Mouse (Mus musculus) heart, embryonic 16.5 days (tissue): Measurements from ENCODE around the gene Myh6. TPM values are rescaled to one million over a fixed set of nuclear protein-coding genes. Genes with fewer than 3 reads are reported as not detected.

Source experiments
- ATAC-seq: fragments of 200-750 bp; cut with Nextera tagmentation; replicated peaks from 2 replicates; pipeline ENCODE4 v1.8.0; 2017; ENCODE audit warnings: moderate number of reproducible peaks; ENCODE audit not compliant: insufficient read depth, low FRiP score; ENCODE audit errors: extremely low read depth
- H3K27ac ChIP-seq: fragments of 300-500 bp; sonication (generic); 2 replicates; pipeline ENCODE4 v1.5.1; 2014; ENCODE audit warnings: mild to moderate bottlenecking, low read length, control low read depth, moderate library complexity
- H3K27me3 ChIP-seq: fragments of 300-500 bp; sonication (generic); 2 replicates; pipeline ENCODE4 v1.6.1; 2014; ENCODE audit warnings: low read length, mixed read lengths; ENCODE audit not compliant: control insufficient read depth, insufficient read depth
- H3K36me3 ChIP-seq: fragments of 300-500 bp; sonication (generic); 2 replicates; pipeline ENCODE4 v1.6.1; 2014; ENCODE audit not compliant: control insufficient read depth, insufficient read depth
- H3K4me1 ChIP-seq: fragments of 300-500 bp; sonication (generic); 2 replicates; pipeline ENCODE4 v1.6.1; 2014; ENCODE audit warnings: low read length, mixed read lengths; ENCODE audit not compliant: control insufficient read depth, insufficient read depth
- H3K4me2 ChIP-seq: fragments of 300-500 bp; sonication (generic); 2 replicates; pipeline ENCODE4 v1.6.1; 2014; ENCODE audit warnings: low read depth, mild to moderate bottlenecking, control low read depth, low read length
- H3K4me3 ChIP-seq: fragments of 300-500 bp; sonication (generic); 2 replicates; pipeline ENCODE4 v1.5.1; 2014; ENCODE audit warnings: mild to moderate bottlenecking, control low read depth, low read length
- H3K9ac ChIP-seq: fragments of 300-500 bp; sonication (generic); 2 replicates; pipeline ENCODE4 v1.6.1; 2014; ENCODE audit warnings: low read length, control low read depth
- H3K9me3 ChIP-seq: fragments of 300-500 bp; sonication (generic); replicated peaks from 2 replicates; pipeline ENCODE4 v1.6.1; 2016; ENCODE audit warnings: low read length; ENCODE audit not compliant: control insufficient read depth
- WGBS: fragments of 180-500 bp; shearing (Covaris S2); extraction: QIAGEN DNeasy Blood & Tissue Kit; methylation state at CpG from one replicate; pipeline ENCODE4 v1.1.7; 2014; 5-methylcytosine and 5-hydroxymethylcytosine counted together
- polyA plus RNA-seq: library from polyadenylated mRNA; unstranded; fragments of >200 nt; fragmentation: Nextera tagmentation; extraction: Ambion mirVana; gene quantifications from 2 replicates; pipeline ENCODE4 v1.2.1, GENCODE M21; 2015

Myh6 gene
- polyA plus RNA-seq, 1 experiment from 2014 or later, result 2,585 TPM

- no peaks in the 10 kb centered on the region for H3K9me3 ChIP-seq
- H3K27ac ChIP-seq, result peak overlapping the region; percentile 41; the same call in 1 of the 2 replicates
- H3K9ac ChIP-seq, result no peak overlapping the region
- ATAC-seq, result no peak
- peaks cover 3% of the 10 kb centered on the region; the same call in 1 of the 2 replicates for H3K36me3 ChIP-seq
- 17% methylated on average over 6 of the region's 6 CpGs for WGBS
- peak overlapping the region; percentile 17; the same call in 1 of the 2 replicates for H3K4me2 ChIP-seq
- H3K4me3 ChIP-seq, result no peak overlapping the region
- H3K4me1 ChIP-seq, result peaks cover 3% of the 10 kb centered on the region; the same call in 1 of the 2 replicates
- H3K27me3 ChIP-seq, result no peaks in the 10 kb centered on the region
Measured at GRCm38 (mm10) chr14:54936831-54937160, 29.9 kb downstream of the Myh6 start.

GRCm38 (mm10) chr14:54935904-54936830, 30.6 kb downstream of the Myh6 start, which contains the start of gene Cmtm5:
Cmtm5 (plus strand) TSS chr14:54936261.
- Histone ChIP-seq H3K27me3 (no peaks in the 10 kb centered on the region), H3K27ac (peak within 1 kb of the TSS; percentile 41; the same call in 1 of the 2 replicates), H3K4me1 (peaks cover 3% of the 10 kb centered on the region; the same call in 1 of the 2 replicates), H3K9me3 (no peaks in the 10 kb centered on the region), H3K9ac (peak within 1 kb of the TSS; percentile 18; the same call in 1 of the 2 replicates), H3K36me3 (no peaks in the 10 kb centered on the region), H3K4me2 (peak within 1 kb of the TSS; percentile 17; the same call in 1 of the 2 replicates), H3K4me3 (no peak within 1 kb of the TSS)
- WGBS, result 25% methylated on average over 8 of the region's 8 CpGs
- ATAC-seq, result no peak

GRCm38 (mm10) chr14:54932645-54933150, 34.0 kb downstream of the Myh6 start, which contains the start of gene Il25:
Il25 (plus strand) TSS chr14:54932695.
- H3K9ac ChIP-seq, result no peak within 1 kb of the TSS
- 26% methylated on average over 6 of the region's 6 CpGs for WGBS
- ATAC-seq, result no peak
- no peak within 1 kb of the TSS for H3K4me2 ChIP-seq
- no peaks in the 10 kb centered on the region for H3K27me3 ChIP-seq
- H3K36me3 ChIP-seq, result no peaks in the 10 kb centered on the region
- no peaks in the 10 kb centered on the region for H3K9me3 ChIP-seq
- H3K27ac ChIP-seq, result no peak within 1 kb of the TSS
- H3K4me1 ChIP-seq, result peaks cover 3% of the 10 kb centered on the region; the same call in 1 of the 2 replicates
- H3K4me3 ChIP-seq, result no peak within 1 kb of the TSS

GRCm38 (mm10) chr14:54930431-54930830, 36.3 kb downstream of the Myh6 start:
- Histone ChIP-seq H3K27me3 (peaks cover 9% of the 10 kb centered on the region), H3K4me1 (peaks cover 6% of the 10 kb centered on the region; the same call in 1 of the 2 replicates), H3K36me3 (no peaks in the 10 kb centered on the region), H3K4me2 (no peak overlapping the region), H3K27ac (no peak overlapping the region), H3K9me3 (no peaks in the 10 kb centered on the region), H3K4me3 (no peak overlapping the region), H3K9ac (no peak overlapping the region)
- 25% methylated on average over 2 of the region's 2 CpGs for WGBS
- ATAC-seq, result no peak

GRCm38 (mm10) chr14:54929801-54930200, 36.9 kb downstream of the Myh6 start:
- Histone ChIP-seq H3K4me1 (peaks cover 12% of the 10 kb centered on the region), H3K27ac (no peak overlapping the region), H3K27me3 (peaks cover 12% of the 10 kb centered on the region), H3K9me3 (no peaks in the 10 kb centered on the region), H3K4me2 (no peak overlapping the region), H3K36me3 (no peaks in the 10 kb centered on the region), H3K4me3 (no peak overlapping the region), H3K9ac (no peak overlapping the region)
- ATAC-seq, result no peak
- WGBS, result 58% methylated on average over 5 of the region's 5 CpGs

GRCm38 (mm10) chr14:54927296-54927695, 39.4 kb downstream of the Myh6 start:
- Histone ChIP-seq H3K4me3 (peak overlapping the region; percentile 65), H3K27me3 (peaks cover 15% of the 10 kb centered on the region), H3K27ac (peak overlapping the region; percentile 91), H3K9ac (peak overlapping the region; percentile 88), H3K4me1 (peaks cover 21% of the 10 kb centered on the region), H3K4me2 (peak overlapping the region; percentile 97), H3K9me3 (no peaks in the 10 kb centered on the region), H3K36me3 (no peaks in the 10 kb centered on the region)
- ATAC-seq, result no peak
- 42% methylated on average over 7 of the region's 7 CpGs for WGBS

- Histone ChIP-seq H3K36me3 (no peaks in the 10 kb centered on the region), H3K4me1 (peaks cover 21% of the 10 kb centered on the region), H3K9ac (peak overlapping the region; percentile 88), H3K27ac (peak overlapping the region; percentile 91), H3K4me3 (peak overlapping the region; percentile 65), H3K9me3 (no peaks in the 10 kb centered on the region), H3K27me3 (peaks cover 15% of the 10 kb centered on the region), H3K4me2 (peak overlapping the region; percentile 97)
- 1% methylated on average over 51 of the region's 58 CpGs for WGBS
- peak; percentile 63 for ATAC-seq
Measured at GRCm38 (mm10) chr14:54926401-54927158, 40.1 kb downstream of the Myh6 start.

GRCm38 (mm10) chr14:54925349-54926342, 41.1 kb downstream of the Myh6 start, which contains the start of gene Efs:
Efs (minus strand) TSS chr14:54926126.
- peaks cover 21% of the 10 kb centered on the region for H3K4me1 ChIP-seq
- peak within 1 kb of the TSS; percentile 97 for H3K4me2 ChIP-seq
- no peaks in the 10 kb centered on the region for H3K9me3 ChIP-seq
- peaks cover 15% of the 10 kb centered on the region for H3K27me3 ChIP-seq
- peak within 1 kb of the TSS; percentile 91 for H3K27ac ChIP-seq
- ATAC-seq, result peak; percentile 61
- 7% methylated on average over 57 of the region's 57 CpGs for WGBS
- H3K36me3 ChIP-seq, result no peaks in the 10 kb centered on the region
- peak within 1 kb of the TSS; percentile 65 for H3K4me3 ChIP-seq
- H3K9ac ChIP-seq, result peak within 1 kb of the TSS; percentile 88
